Mouse (Mus musculus): ENCODE data around the gene Slc35e3. TPM values are rescaled to one million over a fixed set of nuclear protein-coding genes. Genes with fewer than 3 reads are reported as not detected.

The Slc35e3 gene
- polyA plus RNA-seq, 2 experiments from 2014 or later = 1.7 TPM

Other genes with a start within 250 kb of the Slc35e3 start
- gene Cpm, start 116.9 kb downstream of the Slc35e3 start, polyA plus RNA-seq (2017; shearing (Covaris generic)) = 10 to 100 TPM; 19.3 to 23.3 TPM
- 10 to 100 TPM; 44.4 to 62.8 TPM for gene Mdm2, start 35.6 kb downstream of the Slc35e3 start, polyA plus RNA-seq (2017; shearing (Covaris generic))
- gene Nup107, start 46.3 kb upstream of the Slc35e3 start, polyA plus RNA-seq (2017; shearing (Covaris generic)) = 10 to 100 TPM; 45.3 to 51.8 TPM
- 100 to 1,000 TPM in 1 of 2 experiments, 10 to 100 TPM in 1; 83.0 to 107 TPM for gene Rap1b, start 99.7 kb upstream of the Slc35e3 start, polyA plus RNA-seq (2017; shearing (Covaris generic))